Mouse (Mus musculus): ENCODE measurements around the gene Irx4.

DNA sequence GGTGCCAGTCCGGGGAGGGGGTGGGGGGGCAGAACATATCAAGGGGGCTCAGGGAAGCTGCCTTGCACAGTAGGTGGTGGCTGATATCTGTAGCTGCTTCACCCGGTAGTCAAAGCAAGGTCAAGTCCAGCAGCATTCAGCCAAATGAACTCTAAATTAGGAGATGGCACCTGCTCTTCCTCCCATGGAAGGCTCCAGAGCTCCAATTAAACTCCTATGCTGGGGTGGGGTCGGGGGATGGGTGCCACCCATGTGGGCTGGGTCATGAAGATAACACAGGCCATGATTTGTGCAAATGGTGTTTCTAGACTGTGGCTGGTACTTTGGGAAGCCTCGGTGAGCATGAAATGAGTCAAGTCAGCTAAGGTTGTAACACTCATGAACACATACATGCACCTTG is 1.9 kb upstream of the Irx4 start:
- TF ChIP-seq TBP (IDR thresholded peaks at IDR 0.05; ENCODE audit: low read depth, low read length) (no peak), CHD1 (IDR thresholded peaks at IDR 0.05; ENCODE audit: low read depth, low read length) (no peak), SMC3 (IDR thresholded peaks at IDR 0.05; ENCODE audit: low read depth, low read length) (no peak), CTCF (IDR thresholded peaks at IDR 0.05 in 2 of 3, conservative IDR thresholded peaks at IDR 0.05 in 1 of 3; ENCODE audit: control insufficient read depth in 1 of 3, insufficient read depth in 1 of 3, low read depth in 2 of 3, low read length in 3 of 3, poor library complexity in 1 of 3, severe bottlenecking in 1 of 3) (no peak), USF1 (IDR thresholded peaks at IDR 0.05; ENCODE audit: low read depth, low read length) (no peak), MYC (IDR thresholded peaks at IDR 0.05; ENCODE audit: low read depth, low read length) (no peak), POLR2AphosphoS5 (IDR thresholded peaks at IDR 0.05; ENCODE audit: borderline replicate concordance, low read depth, low read length) (no peak), MAFK (IDR thresholded peaks at IDR 0.05; ENCODE audit: borderline replicate concordance, low read depth, low read length) (no peak), KAT2A (conservative IDR thresholded peaks at IDR 0.05; ENCODE audit: low read depth, low read length) (no peak), CHD2 (IDR thresholded peaks at IDR 0.05; ENCODE audit: low read length) (no peak), EP300 (IDR thresholded peaks at IDR 0.05; ENCODE audit: low read depth in 1 of 2, low read length in 2 of 2) (no peak), POLR2A (IDR thresholded peaks at IDR 0.05; ENCODE audit: control insufficient read depth in 1 of 2, insufficient read depth in 1 of 2, low read depth in 1 of 2, low read length in 2 of 2, poor library complexity in 1 of 2) (no peak)
